Mouse (Mus musculus): ENCODE measurements around the gene Figla.
"Not testable (repeated sequence)": the region's sequence is repeated elsewhere in the genome, so short reads cannot be mapped to it uniquely, and the experiment has no call there.

Figla gene

DNA sequence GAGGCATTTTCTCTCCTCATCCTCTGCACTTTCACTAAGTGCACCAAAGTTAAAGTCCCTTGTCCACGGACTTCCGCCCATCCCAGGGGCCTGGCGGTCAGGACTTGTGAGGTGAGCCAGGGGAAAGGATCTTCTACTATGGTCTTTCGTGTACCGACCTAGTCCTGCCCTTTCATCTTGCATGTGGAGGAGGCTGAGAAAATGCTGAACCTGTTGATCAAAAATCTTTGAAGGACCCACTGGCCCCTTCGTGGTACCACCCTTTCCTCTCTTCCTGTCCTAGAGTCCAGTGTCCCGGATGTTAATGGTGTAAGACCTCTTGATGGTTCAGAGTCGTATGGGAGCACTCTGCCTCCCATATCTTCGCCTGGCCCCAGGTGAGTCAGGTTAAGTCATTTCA lies at the start of gene Figla:
TSS of gene Figla (plus strand) at position 301 of the 400 bp plus-strand sequence.
- DNase-seq (ENCODE audit: low read depth, low spot score), result no peak

DNA sequence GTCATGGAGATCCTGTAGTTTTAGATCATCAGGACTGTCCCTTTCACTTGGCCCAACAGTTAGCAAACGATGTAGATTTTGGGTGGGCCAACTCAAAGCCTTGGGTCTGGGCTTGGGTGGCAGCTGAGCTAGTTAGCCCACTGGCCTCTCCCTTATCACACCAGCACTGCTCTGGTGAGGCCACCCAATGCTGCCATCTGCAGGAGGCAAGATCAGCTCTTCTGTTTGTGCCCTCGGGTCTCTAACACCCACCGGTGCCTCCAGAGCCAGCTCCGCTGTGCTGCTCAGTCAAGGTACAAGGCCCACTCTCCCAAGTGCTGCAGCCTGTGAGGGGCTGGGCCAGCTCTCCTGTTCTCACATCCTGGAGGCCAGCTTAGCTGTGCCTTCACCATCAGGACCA lies 49.3 kb upstream of the Figla start:
- DNase-seq (ENCODE audit: low read depth, low spot score), result peak; percentile 30

DNA sequence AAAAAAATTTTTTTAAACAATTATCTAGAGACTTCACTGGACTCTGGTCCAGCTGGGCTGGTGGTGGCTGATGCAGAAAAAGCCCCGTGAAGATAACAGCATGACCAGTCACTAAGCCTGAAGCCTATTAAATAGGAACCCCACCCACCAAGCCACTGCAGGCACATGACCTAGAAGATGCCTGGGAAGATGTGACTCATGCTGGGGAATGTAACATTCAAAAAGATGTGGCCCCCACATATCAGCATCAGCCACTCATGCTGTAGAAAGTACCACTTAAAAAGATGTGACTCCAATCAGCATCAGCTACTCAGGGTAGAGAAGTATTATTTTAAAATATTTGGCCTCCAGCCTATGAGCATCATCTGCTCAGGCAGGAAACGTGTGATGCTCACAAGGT lies 46.1 kb upstream of the Figla start:
- no peak for DNase-seq (ENCODE audit: low read depth, low spot score)

- no peak for DNase-seq (ENCODE audit: low read depth, low spot score)
These were observed 43.3 kb upstream of the Figla start for GRCm38 (mm10) chr6:85972699-85973098.

DNA sequence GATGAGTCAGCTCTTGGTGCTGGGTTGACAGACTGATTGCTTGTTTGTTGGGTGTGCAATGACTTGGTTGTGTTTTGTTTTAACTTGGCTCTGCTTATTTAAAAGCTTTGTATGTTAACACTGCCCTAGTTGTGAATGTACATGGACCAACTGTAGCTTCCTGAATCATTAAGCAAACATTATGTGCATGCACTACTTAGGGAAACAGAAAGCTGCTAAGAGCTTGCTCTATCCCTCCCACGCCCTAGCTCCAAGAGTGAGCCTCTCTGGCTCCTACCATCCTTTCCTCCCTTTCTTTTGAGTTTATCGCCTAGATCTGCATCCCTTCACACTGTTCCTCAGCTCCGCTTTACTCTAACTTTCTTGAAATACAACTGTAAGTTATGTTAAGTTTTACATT lies 42.6 kb upstream of the Figla start:
- DNase-seq (ENCODE audit: low read depth, low spot score), result no peak

GRCm38 (mm10) chr6:85974941-85975617 lies 40.9 kb upstream of the Figla start:
- no peak for DNase-seq (ENCODE audit: low read depth, low spot score)

DNA sequence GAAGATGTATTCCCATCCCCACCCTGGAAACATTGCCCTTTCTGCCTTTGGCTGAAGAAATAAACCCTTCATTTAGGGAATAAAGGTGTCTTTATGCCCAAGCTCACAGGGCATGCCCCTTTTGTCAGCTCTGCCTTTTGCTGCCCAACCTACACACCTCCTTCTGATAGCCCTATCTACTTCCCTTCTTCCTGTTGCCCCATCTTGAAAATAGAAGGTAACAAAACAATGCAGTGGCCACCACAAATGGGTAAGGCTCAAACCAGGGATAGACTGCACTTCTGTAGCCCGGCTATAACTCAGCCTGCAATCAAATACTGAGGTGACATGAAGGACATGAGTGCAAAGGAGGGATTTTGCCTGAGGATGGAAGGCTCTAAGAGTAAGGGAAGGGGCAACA lies 40.2 kb upstream of the Figla start:
- DNase-seq (ENCODE audit: low read depth, low spot score), result no peak

GRCm38 (mm10) chr6:85976242-85976641 lies 39.7 kb upstream of the Figla start:
- no peak for DNase-seq (ENCODE audit: low read depth, low spot score)

DNA sequence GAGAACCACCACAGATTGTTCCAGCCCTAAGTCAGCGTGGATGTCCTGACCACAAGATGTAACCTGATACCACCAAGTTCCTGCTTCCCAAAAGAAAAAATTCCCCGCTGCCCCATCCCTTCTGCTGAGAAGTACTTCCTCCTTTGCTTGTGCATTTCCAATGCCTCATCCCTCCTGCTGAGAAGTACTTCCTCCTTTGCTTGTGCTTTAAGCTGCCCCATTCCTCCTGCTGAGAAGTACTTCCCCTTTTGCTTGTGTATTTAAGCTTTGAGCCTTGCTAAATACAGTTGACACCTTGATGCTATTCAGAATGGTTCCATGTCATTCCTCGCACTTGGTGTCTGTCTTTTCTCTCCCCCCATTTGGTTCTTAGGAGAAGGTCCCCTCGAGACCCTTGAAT lies 37.2 kb upstream of the Figla start:
- DNase-seq (ENCODE audit: low read depth, low spot score), result peak; percentile 40

DNA sequence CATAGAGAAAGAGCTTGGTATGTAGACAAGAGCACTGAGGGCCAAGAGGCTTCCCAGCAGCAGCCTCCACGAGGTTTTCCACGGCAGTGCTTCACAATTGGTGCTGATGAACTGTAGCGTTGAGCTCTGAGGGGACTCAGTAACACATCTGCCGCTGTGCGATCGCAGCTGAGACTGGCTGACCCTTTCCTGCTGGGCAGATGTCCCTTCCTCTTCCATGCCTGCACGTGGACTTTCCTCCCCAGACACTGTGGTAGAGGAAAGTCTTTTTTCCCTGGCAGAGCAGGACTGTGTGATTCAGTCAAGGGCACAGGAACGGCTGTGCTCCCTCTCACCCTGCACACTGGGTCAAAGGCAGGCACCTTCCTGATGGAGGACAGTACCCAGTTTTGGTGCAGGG lies 31.6 kb upstream of the Figla start:
- no peak for DNase-seq (ENCODE audit: low read depth, low spot score)

- DNase-seq (ENCODE audit: low read depth, low spot score), result not testable (repeated sequence)
These were observed 26.4 kb upstream of the Figla start for GRCm38 (mm10) chr6:85989570-85989969.

DNA sequence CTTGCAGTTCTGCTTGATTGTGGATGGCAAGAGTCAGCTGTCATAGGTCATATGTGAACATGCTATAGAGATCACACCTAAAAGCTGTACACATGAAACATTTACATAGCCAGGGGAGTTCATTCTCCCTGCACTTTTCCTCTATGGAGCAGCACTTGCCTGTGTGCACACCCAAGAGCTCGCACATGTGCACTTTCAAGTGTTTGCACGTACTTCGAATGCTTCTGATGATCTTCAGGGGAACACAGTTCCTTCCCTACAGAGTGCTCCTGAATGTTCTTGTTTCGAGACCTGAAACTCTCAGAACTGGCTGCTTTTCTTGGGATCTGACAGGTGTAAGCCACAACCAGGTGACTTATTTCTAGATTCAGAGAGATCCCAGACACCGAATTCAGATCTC lies 25.2 kb upstream of the Figla start:
- not testable (repeated sequence) for DNase-seq (ENCODE audit: low read depth, low spot score)

DNA sequence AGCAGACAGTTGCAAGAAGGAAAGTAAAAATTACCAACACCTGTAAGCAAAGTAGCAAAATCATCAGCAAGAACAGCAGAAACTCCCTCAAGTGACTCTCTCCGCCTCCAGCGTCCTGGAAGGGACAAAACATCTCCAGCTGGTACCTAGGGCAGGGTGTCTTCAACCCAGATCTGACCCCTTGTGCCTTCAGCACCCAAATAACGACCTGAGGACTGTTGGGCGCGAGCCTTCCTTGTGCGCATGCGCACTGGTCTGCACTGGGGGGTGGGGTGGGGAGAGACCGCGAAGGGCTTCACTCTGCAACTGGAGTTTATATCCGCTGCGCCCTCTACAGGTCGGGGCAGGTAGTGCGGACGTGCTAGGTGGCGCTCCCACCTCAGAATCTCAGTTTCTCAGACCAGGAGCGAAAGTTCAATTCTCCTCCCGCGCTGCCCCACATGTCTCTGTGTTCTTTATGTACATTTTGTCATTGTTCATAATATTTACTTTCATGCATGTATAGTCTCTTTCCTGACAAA lies 12.5 kb upstream of the Figla start:
- DNase-seq (ENCODE audit: low read depth, low spot score), result peak; percentile 78

DNA sequence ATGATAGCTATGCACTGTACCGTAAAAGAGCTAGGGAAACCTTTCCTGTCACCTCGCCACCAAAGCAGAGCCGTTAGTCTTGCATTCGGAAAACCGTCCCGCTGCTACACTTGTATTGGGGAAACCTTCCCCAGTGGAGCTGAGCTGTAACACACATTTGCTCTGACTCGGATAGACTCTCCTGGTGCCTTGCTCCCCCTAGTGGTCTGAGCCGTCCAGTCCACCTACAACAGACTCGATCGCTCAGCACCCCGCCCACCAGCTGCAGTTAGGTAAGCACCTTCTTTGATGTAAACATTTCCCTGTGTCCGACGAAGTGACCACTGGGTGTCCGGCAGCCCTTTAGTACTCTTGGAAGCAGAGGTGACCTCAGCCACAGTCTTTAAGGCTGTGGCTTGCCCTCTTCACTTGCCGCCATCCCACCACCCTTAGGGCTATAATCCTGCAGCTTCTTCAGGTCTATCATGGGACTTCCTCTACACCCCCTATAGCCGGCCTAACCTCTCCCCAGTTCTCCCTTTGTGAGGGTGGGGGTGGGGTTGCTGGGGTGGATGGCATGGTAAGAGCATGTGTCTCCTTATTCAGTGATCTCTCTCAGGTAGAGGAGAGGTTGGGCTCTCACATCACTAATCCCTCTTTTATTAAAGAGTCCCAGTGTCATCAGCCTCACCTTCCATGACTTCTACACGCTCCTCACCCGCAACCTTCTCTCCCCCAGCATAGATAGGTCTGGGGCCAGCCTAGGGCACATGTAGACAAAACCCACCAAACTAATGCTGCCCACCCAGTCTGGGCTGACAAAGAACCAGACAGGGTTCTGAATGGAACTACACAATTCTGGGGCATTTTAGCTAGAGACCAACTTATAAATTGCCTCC lies 11.5 kb upstream of the Figla start:
- peak; percentile 95 for DNase-seq (ENCODE audit: low read depth, low spot score)

GRCm38 (mm10) chr6:86009980-86010379 lies 6.0 kb upstream of the Figla start:
- peak; percentile 68 for DNase-seq (ENCODE audit: low read depth, low spot score)

DNA sequence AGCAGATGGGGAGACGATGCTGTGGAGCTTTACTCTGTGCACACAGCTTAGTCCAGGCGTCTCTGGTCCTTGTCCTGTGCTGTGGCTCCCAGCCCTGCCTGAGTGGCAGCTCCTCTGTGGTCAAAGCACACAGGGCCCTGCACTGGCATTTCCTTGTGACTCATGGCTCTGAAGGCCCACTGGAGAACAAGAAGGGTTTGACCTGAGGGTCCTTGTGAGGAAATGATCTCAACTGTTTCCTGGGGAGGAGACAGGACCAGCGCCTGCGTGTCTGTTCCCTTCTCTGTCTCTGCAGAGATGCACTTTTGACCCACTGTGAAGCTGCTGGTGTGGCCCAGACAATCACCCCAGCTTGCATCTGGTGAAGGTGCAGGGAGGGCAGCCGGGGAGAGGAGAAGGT lies 1.2 kb upstream of the Figla start:
- not testable (repeated sequence) for DNase-seq (ENCODE audit: low read depth, low spot score)

DNA sequence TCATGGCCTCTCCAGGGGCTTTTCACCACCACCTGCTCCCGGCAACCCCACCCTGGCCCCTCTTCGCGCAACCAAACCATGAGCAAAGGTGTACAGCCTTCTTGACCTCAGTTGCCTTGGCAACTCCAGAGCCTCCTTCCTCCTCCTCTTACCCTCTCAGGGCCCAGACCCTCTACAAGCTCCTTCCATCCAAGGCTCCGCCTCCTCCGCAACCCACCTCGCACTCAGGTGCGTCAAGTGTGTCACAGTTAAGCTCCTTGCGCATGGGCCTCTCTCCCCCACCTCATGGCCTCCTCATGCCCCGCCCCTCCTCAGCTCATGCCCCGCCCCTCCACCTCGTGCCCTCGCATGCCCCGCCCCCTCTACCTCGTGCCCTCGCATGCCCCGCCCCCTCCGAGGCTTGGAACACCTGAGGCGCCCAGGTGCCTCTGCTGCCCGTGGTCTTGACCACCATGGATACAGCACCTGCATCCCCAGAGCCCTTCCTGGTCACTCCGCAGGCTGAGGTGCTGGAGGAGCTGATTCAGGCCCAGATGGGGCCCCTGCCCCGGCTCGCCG lies 901 bp downstream of the Figla start:
- peak; percentile 41 for DNase-seq (ENCODE audit: low read depth, low spot score)

DNA sequence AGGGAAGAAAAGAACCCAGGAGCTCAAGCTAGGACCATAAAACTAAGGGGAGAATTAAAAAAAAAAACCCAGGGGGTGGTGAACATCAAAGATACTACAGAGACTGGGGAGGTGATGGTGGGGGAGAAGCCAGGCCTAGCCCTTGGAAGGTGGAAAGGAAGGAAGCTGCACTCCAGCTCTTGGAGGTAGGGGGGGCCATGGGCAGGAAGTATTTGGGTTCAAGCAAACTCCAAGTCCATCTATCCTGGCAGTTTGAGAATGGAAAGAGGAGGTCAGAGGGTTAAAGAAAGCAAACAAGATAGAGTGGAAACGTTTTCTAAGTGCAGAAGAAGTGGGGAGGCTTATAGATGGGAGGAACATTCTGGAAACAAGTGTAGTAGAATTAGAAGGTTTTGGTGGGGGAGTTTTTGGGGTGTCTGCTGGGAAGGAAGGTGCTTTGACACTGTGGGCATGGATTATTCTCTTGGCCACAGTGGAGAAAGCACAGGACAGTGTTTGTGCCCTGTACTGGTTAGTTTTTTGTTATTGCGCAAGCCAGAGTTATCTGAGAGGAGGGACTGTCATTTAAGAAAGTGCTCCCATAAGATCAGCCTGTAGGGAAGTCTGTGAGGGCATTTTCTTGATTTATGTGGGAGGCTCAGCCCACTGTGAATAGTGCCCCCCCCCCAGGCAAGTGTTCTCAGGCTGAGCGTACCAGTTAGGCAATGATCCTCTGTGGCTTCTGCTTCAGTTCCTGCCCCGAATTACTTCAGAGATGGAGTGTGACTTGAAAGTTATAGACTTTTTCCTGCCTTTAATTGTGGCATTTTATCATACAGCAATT lies 3.7 kb downstream of the Figla start:
- DNase-seq (ENCODE audit: low read depth, low spot score), result no peak

GRCm38 (mm10) chr6:86020948-86021347 lies 5.0 kb downstream of the Figla start:
- no peak for DNase-seq (ENCODE audit: low read depth, low spot score)

- no peak for DNase-seq (ENCODE audit: low read depth, low spot score)
These were observed 10.8 kb downstream of the Figla start for GRCm38 (mm10) chr6:86026632-86027292.

DNA sequence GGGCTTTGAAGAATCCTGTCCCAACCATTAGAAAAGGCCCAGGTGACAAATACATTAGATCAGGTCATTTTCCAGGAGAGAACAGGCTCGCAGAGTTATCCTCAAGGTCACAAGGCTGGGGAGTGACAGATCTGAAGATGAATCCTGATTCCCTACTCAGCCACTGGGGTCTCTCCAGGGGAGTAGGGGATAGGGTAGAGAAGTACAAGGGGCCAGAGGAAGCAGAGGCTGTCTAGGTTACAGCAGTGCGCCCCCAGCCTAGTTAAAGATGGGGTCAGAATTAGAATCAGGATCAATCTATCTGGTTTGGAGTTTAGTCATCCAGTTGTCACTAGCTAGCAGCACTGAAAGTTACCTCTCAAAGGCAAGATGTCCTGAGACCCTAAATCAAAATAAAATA lies 12.2 kb downstream of the Figla start:
- no peak for DNase-seq (ENCODE audit: low read depth, low spot score)

Measured in ES-CJ7 (cell line).